Mouse (Mus musculus) lung, adult 18-20 months (tissue): Measurements from ENCODE around the gene Yipf2.
"Not testable (repeated sequence)": the region's sequence is repeated elsewhere in the genome, so short reads cannot be mapped to it uniquely, and the experiment has no call there.

ENCODE experiments used
- DNase-seq, 2 experiments: peaks; one replicate each; pipeline ENCODE4 v3.0.0; 2022; ENCODE audit warnings: mixed read lengths in 2 of 2

The Yipf2 gene

GRCm38 (mm10) chr9:21555198-21555742 is 37.4 kb downstream of the Yipf2 start:
- DNase-seq: no peak

GRCm38 (mm10) chr9:21553607-21554273 is 38.9 kb downstream of the Yipf2 start:
- DNase-seq: no peak

GRCm38 (mm10) chr9:21551049-21551448 is 41.6 kb downstream of the Yipf2 start:
- no peak for DNase-seq

GRCm38 (mm10) chr9:21547075-21547941 is 45.3 kb downstream of the Yipf2 start:
- DNase-seq: peak; percentile 59 to 61

- no peak for DNase-seq
Observed at GRCm38 (mm10) chr9:21546789-21547074, 45.9 kb downstream of the Yipf2 start, which contains the start of gene Carm1. Gene Carm1 (plus strand): TSS chr9:21546894.

GRCm38 (mm10) chr9:21545916-21546788 is 46.5 kb downstream of the Yipf2 start:
- DNase-seq: peak; percentile 99

- no peak for DNase-seq
Observed at GRCm38 (mm10) chr9:21545351-21545915, 47.2 kb downstream of the Yipf2 start.

- DNase-seq: not testable (repeated sequence)
Observed at GRCm38 (mm10) chr9:21542001-21542400, 50.6 kb downstream of the Yipf2 start.

GRCm38 (mm10) chr9:21539981-21540753 is 52.5 kb downstream of the Yipf2 start:
- no peak for DNase-seq
